Mouse (Mus musculus): ENCODE measurements around the gene Ublcp1.
A peak's percentile ranks its signal among the peaks of the same experiment; 100 is the strongest.

Gene Ublcp1

DNA sequence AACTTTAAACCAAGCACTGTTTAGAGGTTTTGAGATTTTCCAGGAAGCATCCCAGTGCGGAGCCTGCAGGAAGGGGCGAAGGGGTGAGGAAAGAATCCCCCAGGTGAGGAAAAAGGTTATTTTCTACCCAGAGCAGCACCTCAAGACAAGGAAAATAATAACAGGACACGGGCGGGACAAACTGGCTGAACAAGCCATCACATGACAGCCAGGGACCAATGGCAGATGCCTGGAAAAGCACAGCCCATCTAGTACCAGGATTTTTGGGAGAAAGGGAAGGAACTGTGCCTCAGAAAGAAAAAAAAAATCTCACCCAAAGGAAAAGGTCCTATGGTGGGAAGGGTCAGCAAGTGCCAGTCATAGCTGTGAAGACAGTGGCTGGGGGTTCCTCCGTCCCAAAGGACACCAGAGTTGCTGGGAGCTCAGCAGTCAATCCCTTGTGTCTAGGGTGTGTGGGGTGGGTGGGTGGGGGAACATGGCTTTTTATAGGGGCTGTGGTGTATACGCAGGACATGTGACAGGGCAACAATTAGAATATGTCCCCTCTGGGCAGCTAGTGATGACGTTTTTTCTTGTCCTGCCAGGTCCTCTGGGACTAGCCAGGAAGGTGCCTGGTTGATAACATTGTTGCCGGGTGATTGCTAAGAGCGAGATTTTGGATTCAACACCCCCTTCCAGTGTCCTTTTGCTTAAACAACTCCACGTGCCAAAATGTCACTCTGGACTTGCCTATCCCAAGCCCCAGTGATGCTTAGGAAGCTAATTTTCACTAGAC, 47.8 kb downstream of the Ublcp1 start:
- no peak for DNase-seq (ENCODE audit: low read depth, low spot score)

DNA sequence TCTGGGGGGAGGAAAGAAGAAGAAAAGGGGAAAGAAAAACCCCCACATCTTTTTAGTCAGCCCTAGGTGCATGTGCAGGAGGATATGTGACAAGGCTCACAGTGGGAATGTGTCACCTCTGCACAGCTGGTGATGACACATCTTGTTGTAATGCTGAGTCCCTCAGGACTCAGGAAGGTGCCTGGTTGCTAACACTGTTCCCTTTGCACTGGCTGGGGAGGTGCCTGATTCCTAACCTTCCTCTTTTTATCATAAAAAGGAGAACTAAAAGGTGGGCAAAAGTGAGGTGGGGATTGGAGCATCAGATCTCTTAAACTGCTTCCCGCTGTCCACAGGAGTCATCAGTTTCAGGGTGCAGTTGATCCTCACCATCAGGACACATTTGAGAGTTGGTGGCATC, 52.9 kb downstream of the Ublcp1 start:
- DNase-seq (ENCODE audit: low read depth, low spot score), result no peak

DNA sequence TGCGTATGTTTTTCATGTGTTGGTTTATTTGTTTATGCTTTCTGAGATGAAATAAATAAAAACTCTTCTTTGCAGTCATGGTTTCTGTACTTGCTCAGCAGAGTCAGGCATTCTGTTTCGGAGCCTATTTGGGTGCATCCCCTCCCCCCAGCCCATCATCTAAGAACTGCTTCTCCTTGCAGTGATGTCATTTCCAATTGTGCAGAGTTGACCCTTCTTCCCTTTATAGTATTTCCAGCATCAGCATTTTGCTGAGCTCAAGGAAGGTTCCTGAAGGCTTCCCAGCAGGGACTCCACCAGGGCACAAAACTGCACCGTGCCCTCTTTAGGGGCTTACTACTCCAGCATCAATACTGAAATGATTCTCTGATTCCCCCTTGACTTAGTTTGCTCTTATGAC, 55.7 kb downstream of the Ublcp1 start:
- no peak for DNase-seq (ENCODE audit: low read depth, low spot score)

DNA sequence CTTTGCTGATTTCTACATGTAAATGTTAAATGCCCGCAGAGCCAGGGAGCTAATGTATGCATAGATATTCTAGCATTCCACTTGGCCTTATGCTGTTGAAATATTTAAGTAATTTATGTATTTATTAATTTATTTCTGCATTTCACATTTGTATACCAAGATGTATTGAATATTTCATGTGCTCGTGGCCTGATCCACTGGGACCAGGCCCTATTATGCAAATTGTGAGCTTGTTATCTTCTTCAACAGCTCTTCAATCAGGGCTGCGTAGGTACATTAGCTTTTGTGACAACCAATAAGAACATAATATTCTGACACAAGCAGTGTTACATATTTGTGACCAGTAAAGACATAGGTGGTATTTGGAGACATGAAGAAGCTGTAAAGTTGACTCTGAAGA, 56.9 kb downstream of the Ublcp1 start:
- no peak for DNase-seq (ENCODE audit: low read depth, low spot score)

DNA sequence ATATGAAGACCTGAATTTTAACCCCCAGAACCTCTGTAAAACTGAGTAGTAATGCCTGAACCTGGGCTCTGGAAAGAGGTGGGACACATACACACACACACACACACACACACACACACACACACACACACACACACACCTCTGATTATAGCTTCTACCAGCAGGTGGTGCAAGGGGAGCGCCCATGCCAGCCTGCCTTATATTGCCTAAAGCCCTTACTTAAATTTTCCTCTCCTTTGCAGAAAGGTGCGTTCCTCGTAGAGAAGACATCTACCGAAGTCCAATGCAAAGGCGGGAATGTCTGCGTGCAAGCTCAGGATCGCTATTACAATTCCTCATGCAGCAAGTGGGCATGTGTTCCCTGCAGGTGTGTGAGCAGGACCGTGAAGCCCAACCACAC, 58.0 kb downstream of the Ublcp1 start:
- DNase-seq (ENCODE audit: low read depth, low spot score), result peak; percentile 48

DNA sequence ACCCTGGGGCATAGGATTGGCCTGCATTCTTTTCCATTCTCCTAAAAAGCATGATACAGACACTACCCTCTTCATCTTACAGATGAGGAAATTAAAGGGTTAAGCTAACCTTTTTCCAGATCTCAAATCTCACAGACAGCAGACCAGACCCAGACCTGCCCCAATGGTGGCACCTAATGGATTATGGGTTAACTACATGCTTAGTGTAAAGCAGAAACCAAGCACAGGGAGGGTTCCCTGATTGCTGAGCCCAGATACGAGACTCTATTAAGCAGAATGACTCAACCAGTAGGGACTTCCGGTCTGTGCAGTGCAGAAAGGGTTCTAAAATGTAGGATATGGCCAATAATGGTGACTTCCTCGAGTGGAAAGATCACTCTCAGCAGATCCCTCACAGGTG, 59.9 kb downstream of the Ublcp1 start:
- peak; percentile 18 for DNase-seq (ENCODE audit: low read depth, low spot score)

DNA sequence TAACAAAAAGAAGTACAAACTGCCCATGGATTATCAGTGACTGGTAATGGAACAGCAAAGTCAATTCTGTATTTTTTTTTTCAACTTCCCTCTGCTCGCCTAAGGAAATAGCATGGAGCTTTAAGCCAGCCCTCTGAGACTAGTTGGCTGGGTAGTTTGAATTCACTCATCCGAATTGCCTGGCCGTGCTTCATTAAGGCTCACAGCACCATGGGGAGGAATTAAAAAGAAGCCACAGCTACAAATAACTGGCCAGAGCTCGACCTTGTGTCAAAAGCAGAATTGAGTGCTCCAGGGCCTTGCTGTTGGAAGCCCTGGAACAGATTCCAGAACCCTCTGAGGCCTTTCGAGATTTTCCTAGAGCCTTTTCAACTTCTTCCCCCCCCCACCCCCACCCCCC, 61.7 kb downstream of the Ublcp1 start:
- no peak for DNase-seq (ENCODE audit: low read depth, low spot score)

DNA sequence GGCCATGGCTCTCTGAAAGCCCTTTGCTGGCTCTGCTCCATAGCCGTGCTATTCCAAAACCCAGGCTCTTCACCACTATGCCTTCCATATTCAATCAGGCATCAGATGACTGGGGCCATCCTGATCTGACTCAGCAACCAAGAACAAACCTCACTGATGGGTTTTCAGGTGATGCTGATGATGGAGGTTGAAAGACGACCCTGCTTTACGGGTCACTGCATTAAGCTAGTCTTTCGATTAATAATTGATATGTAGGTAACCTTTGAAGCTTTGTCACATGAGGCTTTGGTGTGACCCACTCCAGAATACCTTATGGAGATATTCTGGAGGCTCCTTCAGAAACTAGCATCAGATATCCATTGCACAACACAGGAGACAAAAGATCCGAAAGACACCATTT, 63.8 kb downstream of the Ublcp1 start:
- DNase-seq (ENCODE audit: low read depth, low spot score), result no peak

DNA sequence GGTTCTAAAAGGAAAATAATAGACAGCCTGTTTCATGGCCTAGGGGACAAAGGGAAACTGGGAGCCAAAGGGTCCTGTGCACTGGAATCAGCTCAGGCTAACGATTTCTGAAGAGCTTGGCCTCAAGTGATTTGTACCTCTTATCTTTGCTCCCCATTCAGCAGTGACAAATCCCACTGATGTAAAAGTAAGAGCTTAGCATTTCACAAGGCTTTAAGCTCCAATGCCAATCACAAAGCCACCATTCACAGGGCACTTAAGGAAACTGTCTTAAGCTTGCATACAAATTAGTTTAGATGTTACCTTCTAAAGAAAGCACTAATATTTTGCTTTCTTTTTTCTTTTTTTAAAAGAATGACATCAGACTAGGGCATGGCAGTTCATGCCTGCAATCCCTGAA, 64.3 kb downstream of the Ublcp1 start:
- no peak for DNase-seq (ENCODE audit: low read depth, low spot score)

DNA sequence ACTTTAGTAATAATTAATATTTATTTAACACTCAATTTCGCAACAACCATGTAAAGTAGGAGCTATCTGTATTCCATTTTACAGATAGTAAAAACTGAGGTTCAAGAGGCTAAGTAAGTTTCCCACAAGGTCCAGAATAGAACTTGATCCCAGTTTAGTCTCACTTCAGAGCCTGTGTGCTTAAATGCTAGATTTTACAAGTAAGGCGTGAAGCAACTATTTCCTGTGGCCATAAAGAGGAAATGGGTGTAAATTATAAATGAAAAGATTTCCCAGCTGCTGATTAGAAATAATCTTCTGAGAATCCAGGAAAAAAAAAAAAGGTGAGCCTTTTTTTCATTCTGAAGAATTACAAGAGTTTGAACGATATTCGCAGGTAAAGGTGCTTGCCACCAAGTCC, 65.2 kb downstream of the Ublcp1 start:
- no peak for DNase-seq (ENCODE audit: low read depth, low spot score)

Data from A20 (cell line).